Mouse (Mus musculus): Measurements from ENCODE around the gene Olfr960. TPM values are rescaled to one million over a fixed set of nuclear protein-coding genes. Genes with fewer than 3 reads are reported as not detected.

The Olfr960 gene
- total RNA-seq, 2 experiments from 2014 or later, result not detected

Other genes with a start within 250 kb of the Olfr960 start
- gene Olfr951, start 234.0 kb upstream of the Olfr960 start, total RNA-seq (2021), result not detected
- gene Olfr952, start 194.2 kb upstream of the Olfr960 start, total RNA-seq (2021), result not detected
- gene Olfr954, start 164.7 kb upstream of the Olfr960 start, total RNA-seq (2021), result not detected
- gene Olfr955, start 149.4 kb upstream of the Olfr960 start, total RNA-seq (2021), result not detected
- not detected for gene Olfr44, start 127.4 kb upstream of the Olfr960 start, total RNA-seq (2021)
- not detected for gene Olfr957, start 105.6 kb upstream of the Olfr960 start, total RNA-seq (2021)
- gene Olfr958, start 67.3 kb upstream of the Olfr960 start, total RNA-seq (2021), result not detected
- gene Olfr959, start 45.8 kb upstream of the Olfr960 start, total RNA-seq (2021), result not detected
- 10 to 100 TPM; 38.8 to 48.6 TPM for gene AW551984, start 17.0 kb upstream of the Olfr960 start, total RNA-seq (2021)
- not detected for gene Olfr148, start 10.7 kb upstream of the Olfr960 start, total RNA-seq (2021)
- gene Olfr961, start 23.7 kb downstream of the Olfr960 start, total RNA-seq (2021), result not detected
- not detected for gene Olfr963, start 45.8 kb downstream of the Olfr960 start, total RNA-seq (2021)
- not detected for gene Olfr149, start 85.7 kb downstream of the Olfr960 start, total RNA-seq (2021)
- gene Olfr965, start 90.0 kb downstream of the Olfr960 start, total RNA-seq (2021), result not detected
- gene Olfr150, start 109.6 kb downstream of the Olfr960 start, total RNA-seq (2021), result not detected
- gene Olfr967, start 124.9 kb downstream of the Olfr960 start, total RNA-seq (2021), result not detected
- not detected for gene Olfr968, start 161.9 kb downstream of the Olfr960 start, total RNA-seq (2021)
- not detected for gene Olfr969, start 169.6 kb downstream of the Olfr960 start, total RNA-seq (2021)
- gene Olfr970, start 187.5 kb downstream of the Olfr960 start, total RNA-seq (2021), result not detected
- not detected for gene Olfr971, start 215.5 kb downstream of the Olfr960 start, total RNA-seq (2021)
- not detected for gene Olfr972, start 245.0 kb downstream of the Olfr960 start, total RNA-seq (2021)